Mouse (Mus musculus): ENCODE data around the gene Olfr304.
"Not testable (repeated sequence)": the region's sequence is repeated elsewhere in the genome, so short reads cannot be mapped to it uniquely, and the experiment has no call there.

The Olfr304 gene

GRCm38 (mm10) chr7:86386558-86386957 is at the start of gene Olfr304:
Gene Olfr304, minus strand, starts transcription at chr7:86386658.
- DNase-seq (ENCODE audit: low spot score in 2 of 2): no peak

GRCm38 (mm10) chr7:86403546-86403945 is 17.1 kb upstream of the Olfr304 start, which contains the start of gene Olfr301:
Gene Olfr301, plus strand, starts transcription at chr7:86403846.
- no peak for DNase-seq (ENCODE audit: low spot score in 2 of 2)

DNA sequence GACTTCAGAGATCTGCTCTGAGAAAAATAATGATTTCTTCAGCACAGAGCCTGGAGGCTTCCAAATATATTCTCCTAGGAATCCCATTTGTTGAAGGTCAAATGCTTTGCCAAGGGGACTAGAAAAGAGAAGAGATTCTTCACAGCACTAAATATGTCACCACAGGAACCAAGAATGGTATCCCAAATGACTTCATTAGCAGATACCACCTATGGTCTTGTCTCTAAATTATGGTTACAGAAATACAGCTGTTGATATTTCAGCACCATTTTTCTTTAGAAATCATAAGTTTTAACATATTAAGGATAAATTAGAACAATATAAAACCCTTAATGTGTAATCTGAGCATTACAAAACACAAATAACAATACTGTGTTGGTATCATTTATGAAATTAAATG is 11.2 kb upstream of the Olfr304 start, which contains the start of gene Olfr303:
Gene Olfr303, minus strand, starts transcription at position 101 of the 400 bp plus-strand sequence.
- DNase-seq (ENCODE audit: low spot score in 2 of 2): no peak

DNA sequence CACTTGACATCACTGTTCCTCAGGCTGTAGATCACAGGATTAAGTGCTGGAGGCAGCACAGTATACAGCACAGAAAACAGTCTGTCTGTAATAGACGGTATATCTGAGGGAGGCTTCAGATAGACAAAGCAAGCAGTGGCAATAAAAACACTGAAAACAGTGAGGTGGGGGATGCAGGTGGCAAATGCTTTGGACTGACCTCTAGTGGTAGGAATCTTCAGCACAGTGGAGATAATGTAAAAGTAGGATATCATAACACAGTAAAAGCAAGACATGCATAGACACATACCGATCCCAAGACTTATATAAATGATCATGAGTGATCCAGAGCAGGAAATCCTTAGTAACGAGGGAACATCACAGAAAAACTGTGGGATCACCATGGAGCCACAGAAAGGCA is 689 bp downstream of the Olfr304 start:
- DNase-seq (ENCODE audit: low spot score in 2 of 2): no peak

- DNase-seq (ENCODE audit: low spot score in 2 of 2): no peak
These were observed 19.6 kb downstream of the Olfr304 start, which contains the start of gene Olfr305 for GRCm38 (mm10) chr7:86366828-86367227. Gene Olfr305, minus strand, starts transcription at chr7:86366928.

DNA sequence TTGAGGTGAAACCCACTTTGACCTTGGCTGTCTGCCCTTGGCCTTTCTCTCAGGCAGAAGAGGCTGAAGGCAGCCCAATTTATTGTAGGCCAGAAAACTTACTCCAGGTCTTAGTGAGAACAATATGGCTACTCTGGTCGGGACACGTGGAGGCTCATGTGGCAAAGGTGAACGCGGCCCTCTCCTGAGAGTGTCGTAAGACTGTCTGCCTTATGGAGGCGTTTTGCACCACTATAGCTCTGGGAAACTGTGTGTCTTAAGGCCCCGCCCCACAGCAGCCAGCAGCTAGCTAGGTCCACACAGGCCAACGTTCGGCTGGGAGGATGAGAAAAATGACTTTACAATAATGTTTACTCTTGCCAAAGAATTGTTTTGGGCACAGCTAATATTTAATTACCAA is 40.2 kb downstream of the Olfr304 start:
- not testable (repeated sequence) for DNase-seq (ENCODE audit: low spot score in 2 of 2)

DNA sequence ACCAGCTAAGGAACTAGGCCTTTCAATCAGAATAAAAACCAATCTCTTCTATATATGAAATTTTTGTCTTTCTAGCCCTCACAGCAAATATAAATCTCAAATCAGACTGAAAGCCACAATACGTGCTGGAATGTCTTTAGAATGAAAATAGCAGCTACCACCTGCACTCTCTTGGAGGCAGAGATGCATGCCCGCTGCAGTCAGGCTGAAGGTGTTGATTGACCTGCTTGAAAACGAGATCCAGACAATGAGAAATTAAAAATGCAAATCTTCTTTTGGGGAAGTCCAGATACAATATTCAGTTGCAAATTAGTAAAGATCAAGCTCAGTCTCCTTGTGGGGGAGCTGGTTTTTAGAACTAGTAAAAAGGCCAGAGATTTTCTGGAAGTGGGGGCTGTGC is 42.2 kb downstream of the Olfr304 start:
- DNase-seq (ENCODE audit: low spot score in 2 of 2): no peak

DNA sequence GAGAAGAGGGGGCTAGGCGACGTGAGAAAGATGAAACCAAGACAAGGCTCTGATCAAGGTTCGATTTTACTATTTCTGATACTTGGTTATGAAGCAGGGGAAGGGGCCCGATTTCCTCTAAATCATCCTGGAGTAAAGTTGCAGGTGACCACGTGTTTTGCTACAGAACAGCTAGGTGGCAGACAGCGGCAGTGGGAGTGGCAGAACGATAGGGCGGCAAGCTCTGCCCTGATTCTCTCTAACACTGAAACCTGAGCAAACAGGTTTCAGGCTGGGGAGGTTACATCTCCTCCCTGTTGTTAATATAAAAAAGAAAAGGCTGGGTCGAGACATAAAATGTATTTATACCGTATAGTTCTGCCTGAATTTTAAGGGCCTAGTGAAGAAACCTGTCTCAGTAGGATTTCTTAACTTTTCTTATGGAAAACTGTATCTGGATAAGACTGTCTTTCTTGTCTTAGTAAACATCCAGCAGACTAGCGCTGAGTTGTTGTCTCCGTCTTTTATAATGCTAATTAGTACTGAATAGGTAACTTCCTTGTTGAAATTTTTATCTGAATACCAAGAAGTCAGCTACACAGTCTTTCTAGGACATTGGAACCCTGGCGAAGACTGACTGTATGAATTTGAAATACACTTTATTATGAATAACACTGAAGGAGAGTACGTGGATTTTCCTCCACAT is 43.4 kb downstream of the Olfr304 start:
- no peak for DNase-seq (ENCODE audit: low spot score in 2 of 2)

DNA sequence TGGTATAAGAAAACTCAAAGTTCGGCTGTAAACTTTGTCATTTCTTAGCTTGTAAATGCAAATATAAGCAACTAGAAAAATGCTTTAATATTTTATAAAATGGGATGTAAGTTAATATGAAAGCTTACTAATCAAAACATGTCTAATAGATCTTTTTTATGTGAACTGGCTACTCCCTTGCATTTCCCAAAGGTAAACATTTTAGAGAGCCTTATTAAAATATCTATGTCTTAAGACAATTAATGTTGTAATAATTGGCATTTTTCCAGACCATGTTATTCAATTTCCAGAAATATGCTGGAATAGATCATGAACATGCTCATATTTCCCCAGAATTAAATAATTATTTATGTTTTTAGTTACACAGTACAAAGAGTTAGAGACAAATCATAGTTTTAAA is 49.0 kb downstream of the Olfr304 start, which contains the start of gene Olfr307:
Gene Olfr307, minus strand, starts transcription at position 101 of the 400 bp plus-strand sequence.
- DNase-seq (ENCODE audit: low spot score in 2 of 2): no peak
